Mouse (Mus musculus): Measurements from ENCODE around the gene Flvcr2. TPM values are rescaled to one million over a fixed set of nuclear protein-coding genes. Genes with fewer than 3 reads are reported as not detected.

Gene Flvcr2
- total RNA-seq, 2 experiments from 2014 or later, result 0.50 to 0.51 TPM

DNA sequence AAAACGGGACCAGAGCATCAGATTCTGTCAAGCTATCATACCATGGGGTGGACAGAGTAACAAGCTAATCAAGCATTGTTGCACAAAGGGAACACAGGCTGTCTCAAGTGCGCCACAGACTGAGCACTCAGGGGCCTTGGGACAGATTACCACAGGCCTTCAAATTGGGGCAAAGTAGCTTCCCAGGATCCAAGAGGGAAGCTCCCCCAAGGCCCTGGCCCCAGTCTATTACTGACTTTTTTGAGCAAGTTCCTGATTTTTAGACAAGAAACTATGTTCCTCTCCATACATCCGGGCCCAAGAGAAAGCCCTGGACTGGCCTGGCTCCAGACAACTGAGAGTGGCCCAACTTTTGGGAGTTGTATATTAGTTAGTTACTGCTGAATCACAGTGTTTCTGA lies 35.3 kb downstream of the Flvcr2 start:
- intact Hi-C loops (cut with DNase I), result no loop called here
- H3K4me3 ChIP-seq, result no peak overlapping the region
- no peak for DNase-seq
- TF ChIP-seq CTCF (IDR thresholded peaks at IDR 0.05), result no peak
- no peak overlapping the region for H3K27ac ChIP-seq

DNA sequence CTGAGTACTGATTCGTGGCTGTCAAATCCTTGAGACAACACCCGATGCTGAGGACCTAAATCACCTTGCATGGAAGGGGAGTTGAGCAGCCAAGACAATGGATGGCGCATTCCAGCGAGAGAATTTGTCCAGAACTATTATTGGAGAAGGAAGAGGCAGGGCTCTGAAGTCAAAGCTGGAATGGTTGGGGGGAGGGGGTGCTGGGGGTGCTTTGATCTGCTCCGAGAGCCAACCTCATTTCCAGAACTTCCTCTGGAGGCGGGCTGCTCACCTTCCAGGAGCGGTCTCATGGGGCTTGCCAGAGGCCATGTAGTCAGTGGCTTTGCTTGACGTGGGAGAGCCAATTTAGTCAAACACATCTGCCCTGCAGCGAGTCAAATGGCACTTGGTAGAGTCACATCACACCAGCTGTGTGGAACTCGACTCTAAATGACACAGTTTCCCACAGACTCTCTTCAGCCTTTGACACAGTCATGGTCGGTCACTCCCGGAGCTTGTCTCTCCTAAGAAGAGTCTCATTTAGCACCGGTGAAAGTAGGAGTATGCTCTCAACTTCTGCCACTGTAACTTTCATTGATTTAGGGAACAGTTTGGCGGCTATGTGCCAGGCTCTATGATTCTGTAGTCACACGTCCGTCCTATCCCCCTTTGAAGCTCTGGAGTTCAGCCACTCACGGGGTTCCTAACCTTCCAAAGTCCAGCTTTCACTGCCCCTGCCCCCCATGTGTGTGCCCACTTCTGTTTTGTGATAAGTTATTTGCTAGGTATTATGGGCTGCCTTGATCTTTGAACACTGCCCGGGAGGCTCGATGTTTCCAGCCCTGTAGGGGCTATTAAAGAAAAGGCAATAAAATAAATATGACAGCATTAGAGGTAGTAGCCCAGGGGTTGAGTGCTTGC lies 38.8 kb downstream of the Flvcr2 start:
- no peak for TF ChIP-seq CTCF (IDR thresholded peaks at IDR 0.05)
- H3K27ac ChIP-seq, result peak overlapping the region; percentile 73
- intact Hi-C loops (cut with DNase I), result no loop called here

DNA sequence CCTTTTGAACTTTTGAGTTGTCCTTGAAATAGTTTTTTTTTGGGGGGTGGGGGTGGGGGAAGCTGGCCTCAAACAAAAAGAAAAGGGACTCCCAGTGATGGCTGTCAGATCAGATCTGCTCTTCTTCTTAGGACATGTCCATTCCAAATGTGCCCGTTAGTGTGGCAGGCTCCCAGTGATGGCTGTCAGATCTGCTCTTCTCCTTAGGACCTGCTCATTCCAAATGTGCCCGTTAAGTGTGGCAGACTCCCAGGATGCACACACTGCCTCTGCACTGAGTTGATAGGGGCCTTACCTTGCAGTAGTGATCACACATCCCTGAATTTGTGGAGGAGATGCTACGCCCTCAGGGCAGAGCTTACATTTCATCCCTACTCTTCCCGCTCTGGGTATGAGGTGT lies 45.8 kb downstream of the Flvcr2 start:
- no peak for TF ChIP-seq CTCF (IDR thresholded peaks at IDR 0.05)
- Histone ChIP-seq H3K4me3 (no peak overlapping the region), H3K27ac (no peak overlapping the region)
- intact Hi-C loops (cut with DNase I), result no loop called here
- no peak for DNase-seq

More for the DNA sequence above, 38.8 kb downstream of the Flvcr2 start:
- peak; percentile 35 for DNase-seq
- H3K4me3 ChIP-seq, result no peak overlapping the region

DNA sequence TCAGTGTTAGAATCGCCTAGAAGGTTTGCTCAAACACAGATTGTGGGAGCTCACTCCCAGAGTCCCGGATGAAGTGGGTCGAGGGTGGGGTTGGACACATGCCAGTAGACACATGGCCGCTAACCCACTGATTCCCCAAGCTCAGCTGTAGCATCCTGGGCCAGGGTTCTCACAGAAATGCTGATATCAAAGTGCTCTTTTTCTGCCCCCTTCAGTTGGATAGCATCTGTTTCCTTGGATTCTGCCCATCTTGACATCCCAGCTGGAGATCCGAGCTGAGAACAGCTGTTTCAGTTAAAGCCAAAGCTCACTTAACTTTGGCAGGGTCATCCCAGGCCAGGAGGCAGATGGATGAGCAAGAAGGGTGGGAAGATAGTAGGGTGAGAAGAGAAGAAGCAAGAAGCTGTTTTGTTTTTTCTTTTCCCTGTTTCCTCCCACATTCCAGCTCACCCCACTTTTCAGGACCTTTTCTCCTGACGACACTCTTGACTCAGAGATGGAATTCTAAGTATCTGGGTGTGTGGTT lies 46.5 kb downstream of the Flvcr2 start:
- peak; percentile 56 for DNase-seq
- no peak overlapping the region; the same call in 1 of the 2 replicates for H3K27ac ChIP-seq
- H3K4me3 ChIP-seq, result no peak overlapping the region
- intact Hi-C loops (cut with DNase I), result no loop called here
- TF ChIP-seq CTCF (IDR thresholded peaks at IDR 0.05), result no peak

DNA sequence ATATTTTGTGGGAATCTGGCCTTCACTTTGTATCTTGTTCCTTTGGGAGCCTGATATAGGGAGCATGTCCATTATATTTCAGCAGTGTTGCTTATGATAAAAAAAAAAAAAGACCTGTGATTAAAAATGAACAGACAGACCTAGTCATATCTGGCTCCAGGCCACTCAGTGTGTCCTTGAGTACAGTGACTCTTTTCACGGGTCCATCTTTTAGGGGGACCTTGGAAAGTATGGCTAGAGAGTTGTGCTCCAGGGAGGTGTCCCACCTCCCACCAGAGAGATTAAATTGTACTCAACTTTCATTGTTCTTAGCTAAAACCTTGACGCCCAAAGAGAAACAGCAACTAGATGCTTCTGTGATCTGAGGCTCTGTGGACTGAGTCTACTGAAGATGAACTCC lies 47.8 kb downstream of the Flvcr2 start:
- Histone ChIP-seq H3K4me3 (no peak overlapping the region), H3K27ac (no peak overlapping the region)
- intact Hi-C loops (cut with DNase I), result no loop called here
- no peak for DNase-seq
- no peak for TF ChIP-seq CTCF (IDR thresholded peaks at IDR 0.05)

DNA sequence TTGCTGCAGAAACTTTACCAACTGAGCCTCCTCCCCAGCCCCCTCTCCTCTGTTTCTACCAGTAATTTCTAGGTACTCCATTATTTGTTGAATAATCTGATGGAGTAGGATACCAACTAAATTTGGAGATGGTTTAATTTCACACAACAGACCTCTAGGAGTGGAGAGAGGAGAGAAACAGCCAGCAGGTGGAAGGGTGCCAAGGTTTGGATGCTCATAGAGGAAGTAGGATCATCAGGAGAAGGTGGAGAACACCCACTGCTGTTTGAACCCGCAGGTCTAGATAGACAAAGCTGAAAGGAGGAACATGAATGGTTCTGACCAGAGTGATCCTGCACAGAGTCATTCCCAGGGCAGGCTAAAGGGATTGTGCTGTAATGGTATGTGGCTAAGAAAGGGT lies 49.2 kb downstream of the Flvcr2 start:
- TF ChIP-seq CTCF (IDR thresholded peaks at IDR 0.05), result no peak
- intact Hi-C loops (cut with DNase I), result no loop called here
- H3K27ac ChIP-seq, result no peak overlapping the region
- H3K4me3 ChIP-seq, result no peak overlapping the region
- DNase-seq, result no peak

DNA sequence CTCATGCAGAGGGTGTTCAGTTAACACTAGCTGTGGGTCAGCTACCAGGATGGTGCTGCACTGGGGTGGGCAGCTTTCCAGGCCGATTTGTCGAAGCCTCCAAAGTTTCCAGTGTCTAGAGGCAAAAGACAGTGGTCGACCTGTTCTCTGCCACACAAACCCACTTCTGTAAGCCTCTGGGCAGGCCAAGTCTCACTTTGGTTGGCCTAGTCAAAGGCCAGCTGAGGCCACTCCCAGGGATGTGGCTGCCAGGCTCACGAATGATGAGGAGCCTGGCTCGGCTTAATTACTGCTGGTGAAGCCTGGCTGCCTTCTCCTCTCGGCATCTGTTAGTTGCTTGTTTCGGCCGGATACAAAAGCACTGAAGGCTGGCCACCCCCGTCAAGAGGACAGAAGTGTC lies 53.7 kb downstream of the Flvcr2 start:
- peak; percentile 30 for DNase-seq
- no peak overlapping the region for H3K4me3 ChIP-seq
- intact Hi-C loops (cut with DNase I), result no loop called here
- no peak for TF ChIP-seq CTCF (IDR thresholded peaks at IDR 0.05)
- H3K27ac ChIP-seq, result peak overlapping the region; percentile 31; the same call in 1 of the 2 replicates

DNA sequence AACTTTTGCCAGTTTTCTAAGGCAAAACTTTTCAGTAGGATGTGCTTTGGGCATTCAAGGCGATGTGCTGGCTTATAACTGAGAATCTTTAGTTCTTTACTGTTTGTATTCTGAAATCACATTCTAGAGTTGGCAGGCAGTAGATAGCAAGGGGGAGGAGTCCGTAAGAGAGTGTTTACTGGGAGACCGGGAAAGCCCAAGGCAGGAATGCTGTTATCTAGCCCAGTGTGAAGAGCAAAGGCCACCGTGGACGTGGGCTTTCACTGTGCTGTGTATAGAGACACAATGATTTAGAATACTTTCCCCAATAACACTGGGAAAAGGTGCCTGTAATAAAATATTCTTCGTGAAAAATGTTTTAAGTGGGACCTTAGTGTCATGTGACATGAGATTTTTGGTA lies 63.4 kb downstream of the Flvcr2 start:
- intact Hi-C loops (cut with DNase I), result no loop called here
- DNase-seq, result no peak
- no peak for TF ChIP-seq CTCF (IDR thresholded peaks at IDR 0.05)
- Histone ChIP-seq H3K27ac (no peak overlapping the region), H3K4me3 (no peak overlapping the region)

DNA sequence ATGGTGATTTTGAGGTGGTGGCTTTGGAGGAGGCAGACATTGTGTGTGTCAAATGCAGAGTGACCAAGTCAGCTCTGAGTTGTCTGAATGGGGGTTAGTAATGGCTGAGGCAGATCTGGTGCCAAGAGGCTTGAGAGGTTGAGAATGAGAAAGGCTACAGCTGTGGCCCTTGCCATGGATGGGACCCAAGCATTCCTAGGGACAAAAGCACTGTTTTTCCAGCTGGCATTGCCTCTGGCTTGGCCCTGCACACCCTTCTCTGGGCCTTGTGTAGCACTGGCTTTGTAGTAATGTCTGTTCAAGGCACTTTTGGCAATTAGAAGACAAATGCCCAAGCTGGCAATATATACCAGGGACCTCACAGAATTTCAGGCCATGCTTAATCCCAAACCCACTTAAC lies 64.6 kb downstream of the Flvcr2 start:
- intact Hi-C loops (cut with DNase I), result no loop called here
- no peak for TF ChIP-seq CTCF (IDR thresholded peaks at IDR 0.05)
- no peak overlapping the region for H3K4me3 ChIP-seq
- H3K27ac ChIP-seq, result no peak overlapping the region
- DNase-seq, result no peak

DNA sequence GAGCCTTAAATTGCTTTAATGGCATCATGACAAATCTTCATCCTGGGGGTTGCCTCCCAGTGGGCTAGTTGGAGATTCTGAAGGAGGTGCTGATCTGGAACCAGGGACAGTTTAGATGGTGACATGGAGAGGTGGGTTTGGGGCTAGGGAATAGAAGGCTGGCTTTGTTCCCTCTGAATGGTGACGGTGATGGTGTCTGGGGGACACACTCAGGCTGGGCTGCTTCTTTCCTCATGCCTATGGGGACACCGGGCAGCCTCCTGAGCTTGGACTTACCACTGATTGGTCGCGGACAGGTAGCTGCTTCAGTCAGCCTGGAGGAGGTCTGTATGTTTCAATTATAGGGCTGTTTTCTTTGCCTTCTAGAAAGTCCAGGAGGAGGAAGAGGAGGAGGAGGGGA lies 65.3 kb downstream of the Flvcr2 start:
- Histone ChIP-seq H3K4me3 (no peak overlapping the region), H3K27ac (no peak overlapping the region)
- no peak for DNase-seq
- intact Hi-C loops (cut with DNase I), result no loop called here
- TF ChIP-seq CTCF (IDR thresholded peaks at IDR 0.05), result no peak

DNA sequence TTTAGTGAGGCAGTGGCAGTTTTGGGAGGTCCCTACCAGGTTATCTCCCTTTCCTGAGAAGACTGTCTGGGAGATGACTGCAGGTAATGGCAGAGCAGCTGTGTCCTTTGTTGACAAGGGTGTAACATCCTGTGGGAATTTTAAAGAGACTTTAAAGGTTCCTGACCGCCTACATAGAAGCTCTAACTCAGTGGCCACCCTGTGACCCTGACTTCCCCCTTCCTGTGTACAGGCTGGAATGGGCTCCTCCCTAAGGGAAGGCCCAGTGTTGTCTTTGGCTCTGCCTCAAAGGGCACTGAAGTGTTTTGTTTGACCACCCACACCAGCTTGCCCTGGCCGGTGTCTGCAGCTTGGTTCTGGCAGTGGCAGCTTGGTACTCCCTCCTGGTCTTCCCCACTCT lies 67.3 kb downstream of the Flvcr2 start:
- peak overlapping the region; percentile 76 for H3K27ac ChIP-seq
- no peak overlapping the region for H3K4me3 ChIP-seq
- peak; percentile 42 for DNase-seq
- intact Hi-C loops (cut with DNase I), result no loop called here
- no peak for TF ChIP-seq CTCF (IDR thresholded peaks at IDR 0.05)

DNA sequence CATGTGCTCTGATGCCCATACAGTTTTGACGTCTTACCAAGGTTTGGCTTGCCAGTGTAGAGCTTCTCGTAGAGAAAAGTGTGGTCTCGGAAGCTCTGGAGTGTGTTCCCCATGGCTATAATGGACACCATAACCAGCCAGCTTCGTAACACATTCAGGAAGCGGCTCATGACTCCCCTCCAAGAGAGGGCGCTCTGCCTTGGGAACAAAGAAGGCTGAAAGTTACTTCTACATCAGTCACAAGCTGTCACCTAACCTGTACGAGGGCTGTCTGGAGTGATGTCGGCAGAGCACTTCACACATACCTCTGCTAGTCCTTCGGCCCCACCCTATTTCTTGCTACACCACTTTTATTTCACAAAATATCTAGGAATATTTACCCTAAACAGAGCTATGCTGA lies 75.7 kb downstream of the Flvcr2 start:
- no peak for TF ChIP-seq CTCF (IDR thresholded peaks at IDR 0.05)
- Histone ChIP-seq H3K27ac (no peak overlapping the region), H3K4me3 (no peak overlapping the region)
- DNase-seq, result no peak
- intact Hi-C loops (cut with DNase I), result loop anchor here (5.0 kb wide), 1 partner anchor 420 kb away; the partner anchor contains the start of gene Gpatch2l

DNA sequence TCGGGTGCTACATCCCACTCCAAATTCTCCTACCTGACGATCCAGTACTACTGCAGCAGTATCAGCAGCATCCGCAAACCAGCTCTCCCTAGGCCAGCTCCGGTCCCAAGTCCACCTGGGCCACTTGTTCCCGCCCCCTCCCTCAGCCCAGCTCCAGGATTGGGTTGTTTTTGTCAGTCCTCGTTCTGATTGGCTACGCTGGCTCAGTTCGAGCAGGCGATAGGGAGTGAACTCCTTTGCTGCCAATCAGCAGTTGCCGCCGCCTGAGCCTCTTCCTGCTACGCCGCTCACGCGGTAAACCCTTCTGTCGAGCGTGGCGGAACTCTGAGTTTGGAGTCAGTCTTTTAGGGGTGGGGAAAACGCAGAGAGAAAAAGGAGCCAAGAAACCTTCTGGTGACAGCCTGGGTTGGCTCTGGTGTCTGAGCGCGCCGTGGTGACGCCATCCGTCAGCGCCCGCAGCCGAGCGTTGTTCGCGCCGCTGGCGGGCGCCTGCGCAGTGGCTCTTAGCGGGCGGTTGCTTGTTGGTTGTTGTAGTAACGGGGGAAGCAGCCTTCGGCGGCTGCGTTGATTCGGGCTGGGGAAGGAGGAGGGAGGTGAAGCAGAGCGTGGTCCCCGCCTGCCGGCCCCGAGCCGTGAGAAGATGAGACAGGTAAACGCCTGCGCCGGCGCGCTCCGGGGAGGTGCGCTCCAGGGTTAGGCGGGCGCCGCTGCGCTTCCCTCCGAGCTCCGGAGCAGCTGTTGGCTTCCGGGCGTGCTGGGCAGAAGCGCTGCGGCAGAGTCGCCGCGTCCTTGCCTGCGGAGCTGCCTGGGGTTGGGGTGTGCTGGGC lies 78.3 kb downstream of the Flvcr2 start, which contains the start of the genes Erg28 and Ttll5:
TSS of gene Erg28 (minus strand) at position 113 of the 827 bp plus-strand sequence.
TSS of gene Ttll5 (plus strand) at position 222 of the 827 bp plus-strand sequence.
- DNase-seq, result peak; percentile 97
- H3K27ac ChIP-seq, result peak within 1 kb of the TSS; percentile 97
- TF ChIP-seq CTCF (IDR thresholded peaks at IDR 0.05), result no peak
- intact Hi-C loops (cut with DNase I), result loop anchor here (5.0 kb wide), 1 partner anchor 418 kb away; the partner anchor contains the start of gene Gpatch2l
- peak within 1 kb of the TSS; percentile 88 for H3K4me3 ChIP-seq

Data from gastrocnemius, adult 2 months (tissue).